9 mouse cellular contexts compared by ENCODE assay signal in genomic region chr5:151218689-151219115, GRCm38 (mm10). TPM values are rescaled to one million over a fixed set of nuclear protein-coding genes. Genes with fewer than 3 reads are reported as not detected.
A peak's percentile ranks its signal among the peaks of the same experiment; 100 is the strongest.
DNase-seq lines count a peak whose midpoint lies in the region; ATAC-seq lines count a peak whose summit lies in the region.
"Had no signal": no experiment of that assay in that cellular context is flagged by ENCODE, and none has a peak within 500 bp of the region (broad histone marks: within the 10 kb centered on the region; RNA-seq: fewer than 3 reads in every experiment).

No protein-coding gene starts in this region.

- no peak overlapping the region for H3K27ac ChIP-seq in embryonic facial prominence, embryonic 15.5 days (replicated peaks)
- H3K27ac ChIP-seq in kidney, embryonic 16.5 days (ENCODE audit: low read length): peak overlapping the region; percentile 4; the same call in 1 of the 2 replicates
- H3K27ac ChIP-seq in neural tube, embryonic 14.5 days (ENCODE audit: low read depth, low read length): 0 out of 2 replicates have a peak overlapping the region, but pooled peaks have one; percentile 22
- H3K27ac ChIP-seq: macrophage had no signal

- peak; percentile 29; the same call in 1 of the 2 replicates for ATAC-seq in embryonic facial prominence, embryonic 15.5 days (ENCODE audit: insufficient number of reproducible peaks, low FRiP score, low TSS enrichment, low read depth)
- ATAC-seq in kidney, embryonic 16.5 days (ENCODE audit: low FRiP score, low TSS enrichment): peak; percentile 77; the same call in 1 of the 2 replicates
- ATAC-seq in neural tube, embryonic 14.5 days (ENCODE audit: low read depth): peak; percentile 71; the same call in 1 of the 2 replicates
- no peak for ATAC-seq in megakaryocyte-erythroid progenitor cell, adult 5-6 weeks (replicated peaks; ENCODE audit: low FRiP score, low TSS enrichment, poor library complexity, severe bottlenecking)

- H3K36me3 ChIP-seq in embryonic facial prominence, embryonic 15.5 days: no peaks in the 10 kb centered on the region
- no peaks in the 10 kb centered on the region for H3K36me3 ChIP-seq in kidney, embryonic 16.5 days (ENCODE audit: insufficient read depth, low read length)
- H3K36me3 ChIP-seq in neural tube, embryonic 14.5 days (ENCODE audit: control insufficient read depth, insufficient read depth, low read length): no peaks in the 10 kb centered on the region

- no peak overlapping the region for H3K9ac ChIP-seq in embryonic facial prominence, embryonic 15.5 days
- no peak overlapping the region for H3K9ac ChIP-seq in kidney, embryonic 16.5 days (replicated peaks; ENCODE audit: low read length)
- H3K9ac ChIP-seq in neural tube, embryonic 14.5 days (replicated peaks; ENCODE audit: low read depth, low read length): no peak overlapping the region

- H3K4me1 ChIP-seq in embryonic facial prominence, embryonic 15.5 days: peaks cover 2% of the 10 kb centered on the region; the same call in 1 of the 2 replicates
- H3K4me1 ChIP-seq in kidney, embryonic 16.5 days (ENCODE audit: insufficient read depth, low read length): peaks cover 7% of the 10 kb centered on the region; the same call in 1 of the 2 replicates
- H3K4me1 ChIP-seq in neural tube, embryonic 14.5 days (ENCODE audit: control insufficient read depth, insufficient read depth, low read length): 0 out of 2 replicates have a peak, but pooled peaks cover 4% of the 10 kb centered on the region

- no peak overlapping the region for H3K4me2 ChIP-seq in embryonic facial prominence, embryonic 15.5 days (replicated peaks)
- no peak overlapping the region for H3K4me2 ChIP-seq in kidney, embryonic 16.5 days (replicated peaks; ENCODE audit: low read depth, low read length)
- no peak overlapping the region for H3K4me2 ChIP-seq in neural tube, embryonic 14.5 days (ENCODE audit: low read depth, low read length)

- DNase-seq in layer of hippocampus, adult 9-11 months: peak; percentile 14
- no peak for DNase-seq in layer of hippocampus, postnatal 10 days (ENCODE audit: low spot score in 2 of 2)
- no peak for DNase-seq in layer of hippocampus, postnatal 14 days (ENCODE audit: low spot score in 2 of 2)
- DNase-seq in urinary bladder, adult 2 months (ENCODE audit: low spot score): no peak

- H3K9me3 ChIP-seq in embryonic facial prominence, embryonic 15.5 days (replicated peaks): no peaks in the 10 kb centered on the region
- H3K9me3 ChIP-seq in kidney, embryonic 16.5 days (ENCODE audit: low read length): no peaks in the 10 kb centered on the region
- no peaks in the 10 kb centered on the region for H3K9me3 ChIP-seq in neural tube, embryonic 14.5 days (ENCODE audit: control insufficient read depth, low read length)

- WGBS in embryonic facial prominence, embryonic 15.5 days: 33% methylated on average over 6 of the region's 6 CpGs
- 33% methylated on average over 6 of the region's 6 CpGs for WGBS in kidney, embryonic 16.5 days
- 20% methylated on average over 6 of the region's 6 CpGs for WGBS in neural tube, embryonic 14.5 days

- no peaks in the 10 kb centered on the region for H3K27me3 ChIP-seq in embryonic facial prominence, embryonic 15.5 days
- H3K27me3 ChIP-seq in kidney, embryonic 16.5 days (ENCODE audit: insufficient read depth, low read length): no peaks in the 10 kb centered on the region
- no peaks in the 10 kb centered on the region for H3K27me3 ChIP-seq in neural tube, embryonic 14.5 days (ENCODE audit: control insufficient read depth, insufficient read depth, low read length)

- no peak overlapping the region for H3K4me3 ChIP-seq in embryonic facial prominence, embryonic 15.5 days (replicated peaks)
- no peak overlapping the region for H3K4me3 ChIP-seq in kidney, embryonic 16.5 days (ENCODE audit: low read length)
- no peak overlapping the region for H3K4me3 ChIP-seq in neural tube, embryonic 14.5 days (ENCODE audit: low read depth, low read length)

RNA-seq across cellular contexts. Expression of gene Stard13, which starts 14.9 kb away (rescaled TPM):
- 10 to 100 TPM; 16.9 to 17.0 TPM for total RNA-seq in layer of hippocampus, postnatal 10 days (2021)
- polyA plus RNA-seq in embryonic facial prominence, embryonic 15.5 days (2015; fragmentation: Nextera tagmentation; extraction: Ambion mirVana): 9.0 and 10.7 TPM in 2 replicates
- polyA plus RNA-seq in kidney, embryonic 16.5 days (2015; fragmentation: Nextera tagmentation; extraction: Ambion mirVana): 12.0 and 12.2 TPM in 2 replicates
- 2.7 and 7.1 TPM in 2 replicates for polyA plus RNA-seq in neural tube, embryonic 14.5 days (2014; fragmentation: Nextera tagmentation; extraction: Ambion mirVana)
- not detected in 2 replicates for total RNA-seq in megakaryocyte-erythroid progenitor cell, adult 5-6 weeks (2014; fragmentation: Nextera tagmentation)
- 0.19 TPM in 1 of 2 replicates, not detected in the other for total RNA-seq in megakaryocyte-erythroid progenitor cell, adult 5-6 weeks (2017)
- total RNA-seq in layer of hippocampus, postnatal 14 days (2021): 10 to 100 TPM; 13.8 to 17.1 TPM
- 24.8 and 27.0 TPM in 2 replicates for polyA plus RNA-seq in urinary bladder, adult 2 months (2012; rRNA removed)
